10 mouse cellular contexts compared by ENCODE assay signal in genomic region chr6:128736100-128736499, GRCm38 (mm10). TPM values are rescaled to one million over a fixed set of nuclear protein-coding genes. Genes with fewer than 3 reads are reported as not detected.
A peak's percentile ranks its signal among the peaks of the same experiment; 100 is the strongest.
DNase-seq lines count a peak whose midpoint lies in the region; ATAC-seq lines count a peak whose summit lies in the region.
"Had no signal": no experiment of that assay in that cellular context is flagged by ENCODE, and none has a peak within 500 bp of the region (broad histone marks: within the 10 kb centered on the region; RNA-seq: fewer than 3 reads in every experiment).

No protein-coding gene starts in this region.

- peak; percentile 22 to 30 for DNase-seq in cerebellum, adult 18-20 months
- no peak for DNase-seq in cerebellum, adult 9-11 months
- DNase-seq in liver, result peak; percentile 10
- peak; percentile 12 to 72 for DNase-seq in kidney, postnatal 36 days
- DNase-seq in testis, postnatal 10 days (ENCODE audit: low spot score), result peak; percentile 53
- no peak for DNase-seq in cerebellum, adult 11 months
- no peak for DNase-seq in right cerebral cortex, postnatal 14 days

- no peak overlapping the region for H3K4me3 ChIP-seq in liver, embryonic 12.5 days
- H3K4me3 ChIP-seq: embryonic facial prominence, embryonic 15.5 days; limb, embryonic 13.5 days had no signal

- no peak overlapping the region for H3K4me2 ChIP-seq in liver, embryonic 12.5 days
- H3K4me2 ChIP-seq: embryonic facial prominence, embryonic 15.5 days; limb, embryonic 13.5 days had no signal

- H3K27ac ChIP-seq in liver, embryonic 12.5 days, result no peak overlapping the region
- H3K27ac ChIP-seq: embryonic facial prominence, embryonic 15.5 days; limb, embryonic 13.5 days had no signal

- H3K9ac ChIP-seq in liver, embryonic 12.5 days, result no peak overlapping the region
- H3K9ac ChIP-seq: embryonic facial prominence, embryonic 15.5 days; limb, embryonic 13.5 days had no signal

- ATAC-seq in liver, embryonic 12.5 days, result no peak

- no peaks in the 10 kb centered on the region for H3K4me1 ChIP-seq in liver, embryonic 12.5 days
- H3K4me1 ChIP-seq: embryonic facial prominence, embryonic 15.5 days; limb, embryonic 13.5 days had no signal

- H3K36me3 ChIP-seq in liver, embryonic 12.5 days, result no peaks in the 10 kb centered on the region
- H3K36me3 ChIP-seq: embryonic facial prominence, embryonic 15.5 days; limb, embryonic 13.5 days had no signal

- H3K27me3 ChIP-seq in liver, embryonic 12.5 days (replicated peaks), result no peaks in the 10 kb centered on the region
- H3K27me3 ChIP-seq: embryonic facial prominence, embryonic 15.5 days; limb, embryonic 13.5 days had no signal

- H3K9me3 ChIP-seq in liver, embryonic 12.5 days (replicated peaks), result no peaks in the 10 kb centered on the region
- H3K9me3 ChIP-seq: embryonic facial prominence, embryonic 15.5 days had no signal

RNA-seq across cellular contexts. Expression of gene Klrb1, which starts 13.2 kb away (rescaled TPM):
- not detected in 2 replicates for polyA plus RNA-seq in liver, embryonic 12.5 days (2016; fragmentation: Nextera tagmentation; extraction: Ambion mirVana)
- polyA plus RNA-seq: embryonic facial prominence, embryonic 15.5 days; limb, embryonic 13.5 days had no signal

RNA-seq across cellular contexts. Expression of gene Klrb1c, which starts 52.9 kb away (rescaled TPM):
- 0.10 TPM in 1 of 2 replicates, not detected in the other for polyA plus RNA-seq in liver, embryonic 12.5 days (2016; fragmentation: Nextera tagmentation; extraction: Ambion mirVana)

Comparison
In these comparisons a context has a peak if more than half of its experiments do, and no peak if none do; other contexts are left out.
1. DNase-seq: peak in cerebellum, adult 18-20 months (2 of 2), liver (single experiment), kidney, postnatal 36 days (2 of 2) and testis, postnatal 10 days (single experiment); none in cerebellum, adult 9-11 months (single experiment), cerebellum, adult 11 months (single experiment) and right cerebral cortex, postnatal 14 days (single experiment).